Mouse (Mus musculus): Measurements from ENCODE around the gene Isoc2a.
A peak's percentile ranks its signal among the peaks of the same experiment; 100 is the strongest.
"Not testable (repeated sequence)": the region's sequence is repeated elsewhere in the genome, so short reads cannot be mapped to it uniquely, and the experiment has no call there.

The Isoc2a gene

DNA sequence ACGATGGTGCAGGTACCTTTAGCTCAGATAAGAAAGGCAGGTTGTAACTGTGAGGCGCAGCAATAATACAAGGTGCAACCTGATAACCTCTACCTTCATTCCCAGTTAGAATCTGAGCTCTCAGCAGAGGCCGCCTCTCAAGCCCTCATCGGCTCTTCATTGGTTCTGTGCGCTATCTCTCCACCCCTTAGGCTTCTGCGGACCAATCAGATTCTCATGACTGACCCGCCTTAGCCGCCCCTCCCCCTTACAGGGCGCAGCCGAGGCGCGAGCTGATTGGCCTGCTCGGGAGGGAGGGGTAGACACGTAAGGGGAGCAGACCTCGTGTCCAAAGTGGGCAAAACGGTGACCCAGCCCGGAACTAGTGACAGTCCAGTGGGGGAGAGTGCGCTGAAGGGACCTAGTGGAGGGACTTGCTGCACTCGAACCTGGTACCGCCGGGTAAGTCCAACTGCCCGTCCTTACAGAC is at the start of gene Isoc2a:
Gene Isoc2a, plus strand, starts transcription at position 401 of the 469 bp plus-strand sequence.
- DNase-seq: peak; percentile 96

DNA sequence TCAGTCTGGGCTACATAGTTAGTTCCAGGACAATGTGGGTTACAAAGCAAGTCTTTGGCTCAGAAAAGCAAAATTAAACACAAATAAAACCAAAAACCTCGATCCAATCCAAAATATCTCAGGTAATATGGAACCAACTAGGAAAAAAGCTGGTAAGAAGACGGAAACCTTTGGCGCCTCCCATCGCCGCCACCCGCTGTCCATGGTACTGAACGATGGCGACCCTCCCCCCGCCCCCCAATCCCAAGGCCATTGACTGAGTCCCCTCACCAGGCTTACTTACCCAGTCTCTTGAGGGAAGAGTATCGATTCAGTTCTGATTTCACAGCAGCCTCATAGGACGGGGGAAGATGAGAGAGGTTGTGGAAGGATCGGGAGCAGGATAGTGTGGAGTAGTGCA is 46.5 kb upstream of the Isoc2a start:
- DNase-seq: no peak

DNA sequence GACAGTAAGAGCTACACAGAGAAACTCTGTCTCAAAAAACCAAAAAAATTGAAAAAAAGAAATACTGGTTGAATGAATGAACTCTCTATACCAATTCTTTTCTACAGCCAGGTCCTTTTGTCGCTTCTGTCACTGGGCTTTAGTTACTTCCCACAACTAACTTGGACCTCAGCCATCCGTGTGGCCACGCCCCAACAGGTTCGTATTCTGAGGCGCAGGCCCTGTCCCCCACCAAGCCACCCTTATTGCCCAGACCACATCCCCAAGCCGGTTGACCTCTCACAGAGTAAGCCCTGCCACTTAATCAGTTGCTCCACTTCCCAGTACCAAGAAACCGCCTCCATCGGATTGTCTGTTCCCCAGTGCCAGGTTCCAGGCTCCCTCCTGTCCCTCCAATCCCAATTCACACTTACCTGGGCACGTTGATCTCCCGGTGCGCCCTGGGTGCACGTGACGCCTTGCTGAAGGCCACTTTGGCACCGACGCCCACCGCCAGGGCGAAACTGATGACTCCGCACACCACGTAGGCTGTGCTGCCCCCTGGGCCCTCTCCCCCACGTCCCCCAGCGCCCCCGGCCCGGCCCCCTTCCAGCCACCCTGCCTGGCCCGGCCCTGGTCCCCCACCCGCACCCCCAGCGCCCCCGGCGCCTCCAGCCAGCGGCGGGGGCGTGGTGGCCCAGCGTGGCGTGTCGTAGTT is 41.2 kb upstream of the Isoc2a start:
- no peak for DNase-seq

DNA sequence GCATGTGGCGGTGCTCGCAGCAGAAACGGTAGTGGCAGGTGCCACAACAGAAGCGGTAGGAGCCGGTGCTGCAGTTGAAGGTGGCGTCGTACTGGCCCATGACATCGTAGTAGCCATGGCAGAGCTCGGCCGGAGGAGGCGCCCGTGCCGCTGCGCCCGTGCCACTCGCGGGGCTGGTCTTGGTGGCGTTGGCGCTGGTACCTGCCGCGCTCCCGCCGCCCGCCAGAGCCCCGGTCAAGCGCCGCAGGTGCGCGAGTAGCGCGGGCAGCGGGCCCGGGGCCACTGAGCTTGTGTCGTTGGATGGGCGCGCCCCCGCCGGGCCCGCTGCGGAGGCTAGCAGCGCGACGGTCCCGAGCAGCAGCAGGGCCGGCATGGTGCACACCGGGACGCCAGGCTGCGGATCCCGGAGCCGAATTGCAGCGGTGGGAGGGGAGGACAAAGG is 40.6 kb upstream of the Isoc2a start:
- DNase-seq: peak; percentile 37

DNA sequence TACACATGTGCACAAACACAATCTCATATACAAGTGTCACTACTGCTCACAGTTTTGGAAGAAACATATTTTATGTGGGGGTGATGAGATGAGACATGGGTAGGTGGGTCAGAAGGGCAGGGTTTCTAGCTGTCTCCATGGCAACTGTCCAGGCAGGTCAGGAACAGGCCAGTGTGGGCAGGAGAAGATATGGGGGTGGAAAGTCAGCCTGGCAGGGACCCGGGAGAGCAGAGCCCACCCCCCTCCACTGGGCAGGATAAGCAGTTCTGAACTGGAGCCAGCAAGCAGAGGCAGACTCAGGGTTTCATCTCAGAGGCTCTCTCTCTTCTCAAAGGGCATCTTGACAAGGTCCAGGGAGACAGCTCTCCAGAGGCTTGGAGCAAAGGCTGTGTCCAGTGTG is 39.3 kb upstream of the Isoc2a start:
- no peak for DNase-seq

DNA sequence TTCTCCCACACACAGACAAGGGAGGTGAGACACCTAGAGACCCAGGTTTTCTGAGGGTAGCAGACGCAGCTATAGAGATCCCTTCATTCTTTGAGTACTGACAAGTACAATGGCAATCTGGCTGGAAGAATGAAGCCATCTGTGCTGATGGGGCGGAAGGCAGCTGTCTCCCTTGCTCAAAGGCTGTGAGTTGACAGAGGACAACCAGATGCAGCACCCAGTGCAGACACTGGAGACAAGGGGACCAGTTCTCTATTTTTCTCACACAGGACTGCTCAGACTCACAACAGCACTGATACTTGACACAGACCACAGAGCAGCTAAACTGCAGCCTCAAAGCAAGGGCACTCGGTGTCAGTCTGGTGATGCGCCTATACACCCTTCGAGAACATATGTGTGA is 34.9 kb upstream of the Isoc2a start:
- no peak for DNase-seq

DNA sequence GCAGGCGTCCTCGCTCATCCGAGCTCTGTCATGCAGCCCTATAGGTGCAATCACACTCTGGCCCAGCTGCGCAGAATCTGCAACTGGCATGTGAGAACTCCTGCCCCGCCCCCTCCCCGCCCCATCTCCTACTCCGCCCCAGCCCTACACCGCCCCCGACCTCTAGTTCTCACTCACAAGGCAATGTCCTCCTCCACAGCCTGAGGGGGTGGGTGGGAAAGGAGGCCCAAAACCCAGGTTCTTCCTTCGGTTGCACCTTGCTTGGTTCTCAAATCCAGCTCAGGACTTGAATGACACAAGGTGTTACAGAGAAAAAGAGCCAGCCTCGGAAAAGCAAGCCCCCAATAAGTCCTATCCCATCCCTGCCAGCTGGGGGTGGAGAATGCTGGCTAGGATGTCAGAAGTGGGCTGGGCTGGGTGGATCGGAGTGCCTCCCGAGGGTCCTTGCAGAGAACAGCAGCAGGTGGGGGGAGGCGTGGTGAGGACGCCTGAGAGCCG is 34.3 kb upstream of the Isoc2a start:
- peak; percentile 41 for DNase-seq

DNA sequence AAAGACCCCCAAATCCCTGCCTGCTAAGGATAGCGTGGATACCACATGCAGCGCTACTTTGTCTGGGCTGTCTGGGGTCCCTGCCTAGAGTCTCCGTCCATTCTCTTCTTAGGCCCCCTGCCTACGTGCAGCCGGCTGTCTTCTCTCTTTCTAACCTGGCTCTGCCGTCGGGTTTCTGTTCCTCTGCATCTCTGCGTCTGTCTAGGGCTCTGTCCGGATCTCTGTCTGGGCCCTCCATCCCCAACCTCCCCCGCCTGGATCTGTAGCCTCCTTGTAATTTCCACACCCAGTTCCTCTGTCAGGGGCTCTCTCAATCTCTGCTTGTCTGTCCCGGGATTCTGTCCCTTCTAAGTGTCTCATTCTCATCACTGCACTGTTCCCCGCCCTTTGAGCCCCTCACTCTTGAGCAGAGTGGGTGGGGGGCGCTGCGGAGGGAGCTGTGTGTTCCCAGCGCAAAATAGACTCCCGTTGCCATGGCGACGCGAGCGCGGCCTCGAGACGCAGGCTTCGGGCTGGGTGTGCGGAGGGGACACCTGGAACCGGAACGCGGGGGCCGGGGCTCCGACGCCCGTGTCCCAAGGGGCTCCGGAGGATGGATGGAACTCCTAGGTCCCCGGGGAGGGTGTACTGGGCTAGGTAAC is 33.2 kb upstream of the Isoc2a start:
- no peak for DNase-seq

DNA sequence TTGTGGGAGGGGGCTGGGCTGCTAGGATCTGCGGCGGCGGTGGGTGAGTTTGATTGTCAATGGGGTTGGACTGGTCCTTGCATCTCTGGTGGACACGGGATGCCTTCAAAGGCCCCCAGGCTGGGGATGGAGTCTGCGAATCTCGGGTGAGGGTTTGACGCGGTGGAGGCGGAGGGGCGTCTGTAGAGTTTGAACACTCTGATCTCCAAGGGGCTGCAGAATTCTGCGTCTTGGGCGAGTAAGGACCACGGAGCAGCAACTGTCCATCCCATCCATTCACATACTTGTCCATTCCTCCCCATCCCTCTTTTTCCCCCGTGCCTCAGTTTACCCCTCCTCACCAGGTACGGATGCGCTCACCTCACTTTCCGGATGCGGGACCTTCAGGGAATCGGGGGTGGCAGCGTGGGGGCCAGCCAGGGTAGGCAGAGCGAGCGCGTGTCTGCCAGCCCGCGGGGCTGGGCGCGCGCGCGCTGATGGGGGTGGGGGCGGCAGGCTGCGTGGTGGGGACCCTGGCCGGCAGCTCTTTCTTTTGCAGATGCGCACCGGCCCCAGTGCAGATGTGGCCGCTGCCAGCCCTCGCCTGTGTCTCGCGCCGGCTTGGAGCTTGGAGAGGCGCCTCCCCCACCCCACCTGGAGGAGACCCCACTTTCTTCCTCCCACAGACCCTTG is 32.6 kb upstream of the Isoc2a start, which contains the start of gene Shisa7:
Gene Shisa7, minus strand, starts transcription at position 452 of the 672 bp plus-strand sequence.
- DNase-seq: no peak

DNA sequence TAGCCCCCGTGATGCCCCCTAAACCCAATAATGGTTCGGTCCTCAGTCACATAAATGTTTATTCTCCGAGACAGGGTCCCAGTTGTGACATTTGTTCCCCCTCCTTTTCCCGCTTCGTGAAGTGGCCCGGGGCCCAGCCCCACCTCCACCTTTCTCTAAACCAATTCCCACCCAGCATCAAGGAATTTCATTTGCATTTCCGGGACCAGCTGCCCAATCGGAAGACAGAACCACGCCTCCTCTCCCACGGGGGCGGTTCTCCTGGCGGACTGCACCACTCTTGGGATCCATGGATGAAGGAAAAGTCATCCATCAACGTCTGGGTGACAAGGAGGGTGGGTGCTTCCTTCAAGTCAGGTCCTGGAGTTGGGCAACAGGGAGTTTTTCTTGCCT is 32.0 kb upstream of the Isoc2a start:
- peak; percentile 55 for DNase-seq

DNA sequence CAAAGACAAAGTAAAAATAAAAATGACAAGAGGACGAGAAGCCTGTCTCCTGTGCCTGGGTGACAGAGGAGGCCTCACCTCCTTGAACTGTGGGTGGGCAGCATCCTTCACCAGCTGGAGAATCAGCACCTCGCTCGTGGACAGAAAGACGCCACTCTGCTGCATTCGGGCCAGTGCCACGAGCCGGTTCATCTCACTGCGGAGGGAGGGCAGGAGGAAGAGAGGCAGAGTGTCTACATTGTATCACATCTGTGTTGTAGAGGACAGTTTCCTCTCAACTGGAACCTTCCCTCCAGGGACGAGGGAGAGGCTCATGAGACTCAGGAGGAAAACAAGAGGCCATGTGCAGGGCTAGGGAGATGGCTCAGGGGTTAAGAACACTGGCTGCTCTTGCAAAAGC is 27.6 kb upstream of the Isoc2a start:
- no peak for DNase-seq

DNA sequence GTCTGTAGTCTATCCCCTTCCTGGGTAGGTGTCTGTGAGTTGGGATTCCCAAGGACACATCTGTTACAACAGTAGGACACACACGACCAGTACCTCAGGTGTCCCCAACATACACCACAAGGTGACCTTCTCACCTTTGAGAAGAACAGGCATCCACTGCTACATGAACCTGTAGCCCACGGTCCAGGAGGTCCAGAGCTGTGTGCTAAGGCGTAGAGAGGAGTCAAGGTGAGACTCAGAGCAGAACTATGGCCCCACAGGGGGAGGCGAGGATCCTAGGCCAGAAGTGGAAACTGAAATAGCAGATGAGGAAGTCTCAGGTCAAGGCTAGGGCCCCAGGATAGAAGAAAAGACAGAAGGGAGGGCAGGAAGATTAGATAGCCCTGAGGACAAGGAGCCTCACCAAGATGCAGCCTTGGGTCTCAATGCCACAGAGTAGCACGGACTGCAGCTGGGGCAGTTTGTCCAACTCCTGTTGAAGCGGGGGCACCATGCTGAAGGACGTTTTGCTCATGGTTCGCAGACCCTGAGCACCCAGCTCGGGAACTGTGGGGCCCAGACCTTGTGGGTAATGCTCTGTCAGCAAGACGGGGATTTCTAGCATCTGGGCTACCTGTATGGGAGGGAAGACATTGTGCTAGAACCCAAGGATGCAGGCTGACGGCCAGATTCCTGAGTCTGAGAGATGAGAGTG is 26.2 kb upstream of the Isoc2a start:
- no peak for DNase-seq

DNA sequence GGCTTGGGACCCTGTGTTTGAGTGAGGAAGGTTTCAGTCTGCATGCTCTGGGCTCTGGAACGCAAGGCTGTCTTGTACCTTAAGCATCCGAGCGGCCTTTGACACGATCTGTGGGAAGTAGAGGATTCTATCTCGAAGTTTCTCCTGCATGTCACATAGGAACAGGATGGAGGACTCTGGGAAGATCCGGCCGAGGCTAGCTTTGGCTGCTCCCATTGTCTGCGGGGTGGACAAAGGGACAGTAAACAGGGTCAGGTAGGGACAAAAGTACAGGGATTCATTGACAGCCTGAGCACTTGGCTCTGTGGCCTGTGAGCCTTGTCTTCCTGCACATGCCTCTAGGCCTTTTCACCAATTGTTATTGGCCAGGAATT is 25.7 kb upstream of the Isoc2a start:
- DNase-seq: no peak

DNA sequence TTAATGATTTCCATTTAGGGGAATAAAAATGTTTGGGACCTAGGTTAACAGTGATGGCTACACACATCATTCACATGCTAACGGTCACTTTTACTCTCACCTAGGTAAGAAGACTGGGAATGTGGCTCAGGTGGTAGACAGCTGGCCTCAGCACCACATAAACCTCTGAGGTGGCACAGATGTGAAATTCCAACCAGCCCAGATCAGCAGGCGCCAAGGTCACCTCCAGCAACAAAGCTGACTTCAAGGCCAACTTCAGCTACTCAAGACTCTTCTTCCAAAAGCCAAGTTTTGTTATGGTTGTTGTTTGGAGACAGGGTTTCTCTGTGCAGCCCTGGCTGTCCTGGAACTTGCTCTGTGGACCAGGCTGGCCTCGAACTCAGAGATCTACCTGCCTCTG is 23.3 kb upstream of the Isoc2a start:
- DNase-seq: no peak

DNA sequence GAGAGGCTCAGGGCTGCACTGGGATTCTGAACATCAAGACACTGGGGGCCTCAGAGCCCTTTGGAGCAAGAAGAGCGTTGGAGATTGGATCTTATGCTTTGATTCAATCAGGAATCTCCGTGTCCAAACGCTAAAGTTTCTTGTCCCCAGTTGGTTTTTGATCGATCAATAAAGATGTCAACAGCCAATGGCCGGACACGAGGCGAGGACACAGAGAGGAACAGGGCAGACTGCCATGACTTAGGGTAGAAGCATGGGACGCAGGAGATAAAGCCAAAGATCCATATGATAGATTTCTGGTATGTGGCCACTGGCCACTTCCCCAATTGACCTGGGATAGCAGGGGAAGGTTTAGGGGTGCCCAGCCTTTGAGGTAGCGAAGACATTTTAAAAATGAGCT is 20.4 kb upstream of the Isoc2a start:
- no peak for DNase-seq

DNA sequence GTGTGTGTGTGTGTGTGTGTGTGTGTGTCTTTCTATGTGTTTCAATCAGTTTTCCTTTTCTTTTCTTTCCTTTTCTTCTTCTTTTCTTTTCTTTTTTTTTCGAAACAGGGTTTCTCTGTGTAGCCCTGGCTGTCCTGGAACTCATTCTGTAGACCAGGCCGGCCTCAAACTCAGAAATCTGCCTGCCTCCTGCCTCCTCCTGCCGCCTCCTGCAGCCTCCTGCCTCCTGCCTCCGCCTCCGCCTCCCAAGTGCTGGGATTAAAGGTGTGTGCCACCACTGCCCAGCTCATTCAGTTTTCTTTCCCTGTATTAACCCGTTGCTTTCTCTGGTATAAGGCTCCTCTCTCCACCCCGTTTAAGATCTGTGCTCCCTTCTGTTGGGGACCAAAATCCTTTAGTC is 19.6 kb upstream of the Isoc2a start:
- no peak for DNase-seq

DNA sequence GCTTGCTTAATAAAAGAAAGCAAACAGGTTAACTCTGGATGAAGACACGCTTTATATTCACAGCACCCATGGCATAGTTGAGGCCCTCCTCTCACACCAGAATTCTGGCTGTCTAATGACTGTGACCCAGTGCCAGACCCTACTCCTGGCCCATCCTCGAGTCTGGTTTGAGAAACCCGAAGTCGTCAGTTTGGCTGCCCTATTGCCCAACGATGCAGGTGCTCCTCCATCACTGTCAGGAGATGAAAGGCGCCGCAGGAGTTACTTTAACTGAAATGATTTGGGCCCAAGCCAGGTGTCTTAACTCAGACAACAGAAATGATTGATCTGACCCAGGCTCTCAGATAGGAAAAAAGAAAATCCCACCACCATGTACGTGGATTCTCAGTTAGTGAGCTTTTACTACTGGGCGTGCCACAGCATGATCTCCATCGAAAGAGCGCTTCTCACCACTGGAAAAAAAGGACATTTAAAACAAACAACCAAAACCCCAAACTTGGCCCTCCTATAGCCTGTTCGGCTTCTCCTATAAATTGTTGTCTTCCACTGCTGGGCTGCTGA is 17.5 kb upstream of the Isoc2a start:
- DNase-seq: no peak

DNA sequence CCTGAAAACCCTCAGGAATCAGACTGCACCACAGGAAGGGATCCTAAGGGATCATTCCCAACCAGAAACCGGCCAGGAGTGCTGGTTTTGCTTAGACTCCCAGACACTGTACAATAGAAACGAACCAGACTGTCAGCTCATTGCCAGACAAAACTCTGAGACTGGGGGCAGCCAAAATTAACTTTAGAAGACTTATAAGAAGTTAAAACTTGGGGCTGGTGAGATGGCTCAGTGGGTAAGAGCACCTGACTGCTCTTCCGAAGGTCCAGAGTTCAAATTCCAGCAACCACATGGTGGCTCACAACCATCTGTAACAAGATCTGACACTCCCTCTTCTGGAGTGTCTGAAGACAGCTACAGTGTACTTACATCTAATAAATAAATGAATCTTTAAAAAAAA is 16.0 kb upstream of the Isoc2a start:
- not testable (repeated sequence) for DNase-seq

DNA sequence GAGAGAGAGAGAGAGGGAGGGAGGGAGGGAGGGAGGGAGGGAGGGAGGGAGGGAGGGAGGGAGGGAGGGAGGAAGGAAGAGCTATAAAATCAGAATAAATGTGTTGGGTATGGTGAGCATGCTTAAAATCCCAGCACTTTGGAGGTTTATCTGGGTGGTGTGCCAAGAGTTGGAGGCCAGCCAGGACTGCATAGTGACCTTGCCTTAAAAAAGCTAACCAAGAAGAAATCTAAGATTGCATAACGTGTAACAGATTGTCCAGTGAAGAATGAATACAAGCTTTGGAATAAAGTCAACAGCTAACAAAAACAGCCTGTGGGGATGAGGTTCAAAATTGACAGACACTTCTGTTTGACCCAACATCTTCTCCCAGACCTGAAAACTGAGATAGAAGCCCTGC is 13.9 kb upstream of the Isoc2a start:
- no peak for DNase-seq

DNA sequence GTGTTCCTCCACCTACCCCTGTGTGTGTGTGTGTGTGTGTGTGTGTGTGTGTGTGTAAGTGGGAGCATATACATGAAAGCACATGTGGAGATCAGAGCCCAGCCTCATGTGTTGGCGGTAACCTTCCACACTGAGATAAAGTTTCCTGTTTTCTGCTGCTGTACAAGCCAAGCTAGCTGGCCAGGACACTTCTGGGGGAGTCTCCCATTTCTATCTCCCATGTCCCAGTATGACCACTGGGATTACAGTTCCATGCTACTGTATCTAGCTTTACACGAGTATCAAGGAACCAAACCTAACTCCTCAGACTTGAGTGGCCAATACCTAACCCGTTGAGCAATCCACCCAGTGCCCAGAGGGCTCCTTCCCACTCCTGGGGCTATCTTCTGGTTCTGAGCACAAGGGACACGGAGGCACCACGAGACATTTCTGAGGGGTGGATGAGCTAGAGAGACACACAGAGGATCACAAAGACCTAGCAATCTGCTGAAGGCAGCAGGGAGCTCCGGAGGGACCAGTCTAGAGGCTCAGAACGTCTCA is 13.3 kb upstream of the Isoc2a start:
- no peak for DNase-seq

DNA sequence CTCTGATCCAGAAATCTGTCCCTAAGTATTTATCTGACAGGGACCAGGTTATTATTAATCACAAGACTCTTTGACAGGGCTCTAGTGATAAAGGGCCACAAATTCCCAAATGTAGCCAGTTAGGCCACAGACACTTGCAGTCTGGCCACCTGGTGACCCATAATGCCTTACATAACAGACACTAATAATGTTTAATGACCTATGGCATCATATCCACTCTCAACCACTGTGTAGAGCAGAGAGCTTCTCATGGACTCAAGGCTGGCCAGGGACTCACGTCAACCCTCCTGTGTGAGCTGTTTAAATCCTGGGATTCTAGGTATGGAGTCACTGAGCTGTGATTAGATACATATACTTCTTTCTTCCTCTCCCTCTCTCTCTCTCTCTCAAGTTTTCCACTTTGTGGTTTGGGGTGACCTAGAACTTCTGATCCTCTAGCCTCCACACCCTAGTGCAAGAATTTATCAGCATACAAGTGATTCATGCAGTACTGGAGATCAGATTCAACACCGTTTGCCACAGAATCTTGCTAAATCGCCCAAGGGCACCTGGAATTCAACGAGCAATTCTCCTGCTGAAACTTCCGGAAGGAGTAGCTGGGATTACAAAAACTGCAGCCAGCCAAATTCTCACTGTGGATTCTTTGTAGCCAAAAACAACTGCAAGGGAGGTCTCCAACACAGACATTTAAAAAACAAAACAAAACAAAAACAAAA is 12.7 kb upstream of the Isoc2a start:
- no peak for DNase-seq

DNA sequence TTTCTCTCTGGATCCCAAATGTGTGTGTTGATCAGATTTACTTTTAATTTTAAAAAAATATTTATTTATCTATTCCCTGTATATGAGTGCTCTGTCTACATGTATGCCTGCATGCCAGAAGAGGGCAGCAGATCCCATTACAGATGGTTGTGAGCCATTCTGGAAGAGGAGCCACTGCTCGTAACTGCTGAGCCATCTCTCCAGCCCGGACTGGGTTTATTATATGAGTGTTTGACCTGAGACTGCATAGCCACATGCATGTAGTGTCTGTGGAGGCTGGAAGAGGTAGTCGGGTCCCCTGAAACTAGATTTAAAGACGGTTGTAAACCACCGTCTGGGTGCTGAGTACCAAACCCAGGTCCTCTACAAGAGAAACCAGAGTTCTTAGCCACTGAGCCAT is 11.9 kb upstream of the Isoc2a start:
- peak; percentile 65 for DNase-seq
